Mouse (Mus musculus): ENCODE data around the gene Prodh2.

Gene Prodh2

DNA sequence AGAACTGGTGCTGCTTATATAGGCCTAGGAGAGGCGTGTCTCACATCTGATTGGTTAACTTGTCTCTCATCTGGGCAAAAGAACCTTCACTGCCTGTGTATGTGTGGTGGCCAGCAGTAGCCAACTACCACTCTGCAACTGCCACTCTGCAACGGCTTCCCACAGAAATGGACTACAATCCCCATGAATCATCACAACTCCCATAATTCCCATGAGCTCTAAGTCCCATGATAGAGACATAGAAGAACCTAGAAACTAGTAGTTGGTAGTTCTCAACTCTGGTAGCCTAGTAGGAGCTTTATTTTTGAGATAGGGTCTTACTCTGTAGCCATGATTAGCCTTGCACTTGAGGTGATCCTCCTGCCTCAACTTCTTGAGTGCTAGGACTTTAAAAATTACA, 56.5 kb downstream of the Prodh2 start:
- in situ Hi-C loops (cut with MboI) = no loop called here

DNA sequence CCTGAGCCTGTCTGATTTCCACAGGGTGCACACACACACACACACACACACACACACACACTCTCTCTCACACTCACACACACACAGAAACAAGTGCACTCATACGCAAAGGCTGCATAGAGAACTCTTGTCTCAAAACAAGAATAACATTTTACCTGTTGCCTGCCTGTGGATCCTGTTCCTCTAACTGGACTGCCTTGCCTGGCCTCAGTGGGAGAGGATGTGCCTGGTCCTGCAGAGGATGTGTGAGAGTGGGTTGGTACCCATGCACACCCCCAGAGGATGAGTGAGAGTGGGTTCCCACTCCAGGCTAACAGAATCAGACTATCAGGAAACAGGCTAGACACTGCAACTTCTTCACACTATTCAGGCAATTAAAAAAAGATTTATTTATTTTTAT, 57.2 kb downstream of the Prodh2 start:
- in situ Hi-C loops (cut with MboI) = no loop called here

- in situ Hi-C loops (cut with MboI) = no loop called here
Measured at GRCm38 (mm10) chr7:30551445-30552101, 58.2 kb downstream of the Prodh2 start.

GRCm38 (mm10) chr7:30552102-30553020, 58.9 kb downstream of the Prodh2 start, which contains the start of the genes Hspb6 and Proser3:
Gene Hspb6, plus strand, starts transcription at chr7:30552178.
Gene Proser3, minus strand, starts transcription at chr7:30552299.
- in situ Hi-C loops (cut with MboI) = no loop called here

GRCm38 (mm10) chr7:30553021-30553589, 59.7 kb downstream of the Prodh2 start:
- in situ Hi-C loops (cut with MboI) = no loop called here

DNA sequence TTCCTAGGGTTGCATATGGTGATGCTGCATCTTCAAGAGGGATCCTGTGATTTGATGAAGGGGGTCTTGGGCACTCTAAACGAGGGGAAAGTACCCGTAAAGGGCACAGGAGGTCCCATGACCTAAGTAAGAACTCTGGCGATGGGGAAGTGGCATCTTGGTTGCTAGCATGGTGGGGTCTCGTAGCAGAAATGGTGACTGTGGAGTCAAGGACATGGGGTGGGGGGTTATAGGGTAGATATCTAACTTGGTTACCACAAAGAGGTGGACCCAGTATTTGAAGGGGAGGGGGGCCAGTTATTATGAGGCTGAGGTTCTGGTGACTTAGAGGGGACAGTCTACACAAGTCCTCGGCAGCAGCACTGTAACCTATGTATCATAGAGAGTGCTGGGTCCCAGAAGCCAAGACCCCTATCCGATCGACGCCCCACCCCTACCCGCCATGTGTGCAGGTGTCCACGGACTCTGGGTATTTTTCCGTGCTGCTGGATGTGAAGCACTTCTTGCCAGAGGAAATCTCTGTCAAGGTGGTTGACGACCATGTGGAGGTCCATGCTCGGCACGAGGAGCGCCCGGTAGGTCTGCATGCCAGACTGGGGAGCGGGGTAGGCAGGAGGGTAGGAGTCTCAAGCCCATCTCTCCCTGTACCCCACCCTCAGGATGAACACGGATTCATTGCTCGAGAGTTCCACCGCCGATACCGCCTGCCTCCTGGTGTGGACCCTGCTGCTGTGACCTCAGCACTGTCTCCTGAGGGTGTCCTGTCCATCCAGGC, 60.6 kb downstream of the Prodh2 start:
- in situ Hi-C loops (cut with MboI) = no loop called here

- in situ Hi-C loops (cut with MboI) = no loop called here
Measured at GRCm38 (mm10) chr7:30556894-30557536, 63.6 kb downstream of the Prodh2 start.

GRCm38 (mm10) chr7:30557901-30558514, 64.6 kb downstream of the Prodh2 start:
- in situ Hi-C loops (cut with MboI) = no loop called here

GRCm38 (mm10) chr7:30558656-30559442, 65.4 kb downstream of the Prodh2 start:
- in situ Hi-C loops (cut with MboI) = no loop called here

DNA sequence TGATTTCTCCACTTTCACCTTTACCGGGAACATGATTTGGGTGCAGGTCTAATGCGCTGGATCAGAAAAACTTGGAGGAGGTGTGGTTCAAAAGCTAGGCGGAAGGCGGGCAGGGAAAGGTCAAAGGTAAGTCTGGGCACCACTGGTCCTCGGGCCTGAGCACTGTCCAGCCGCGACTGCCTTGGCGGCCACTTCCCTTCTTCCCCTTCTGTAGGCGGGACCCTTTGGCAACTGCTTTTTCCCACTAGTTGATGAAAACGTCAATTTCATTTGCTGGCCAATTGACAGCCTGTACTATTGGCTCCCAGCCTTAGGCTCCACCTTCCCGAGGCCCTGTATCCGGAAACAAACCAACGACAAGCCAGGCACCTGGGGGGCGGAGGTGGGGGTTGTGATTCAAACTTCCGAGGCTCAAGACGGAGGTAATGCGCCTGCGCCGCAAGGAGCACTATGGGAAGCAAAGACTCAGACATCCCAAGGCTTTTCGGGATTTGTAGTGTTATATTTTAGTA, 66.1 kb downstream of the Prodh2 start, which contains the start of gene Lin37:
Lin37 (minus strand) TSS at position 396 of the 512 bp plus-strand sequence.
- in situ Hi-C loops (cut with MboI) = no loop called here

DNA sequence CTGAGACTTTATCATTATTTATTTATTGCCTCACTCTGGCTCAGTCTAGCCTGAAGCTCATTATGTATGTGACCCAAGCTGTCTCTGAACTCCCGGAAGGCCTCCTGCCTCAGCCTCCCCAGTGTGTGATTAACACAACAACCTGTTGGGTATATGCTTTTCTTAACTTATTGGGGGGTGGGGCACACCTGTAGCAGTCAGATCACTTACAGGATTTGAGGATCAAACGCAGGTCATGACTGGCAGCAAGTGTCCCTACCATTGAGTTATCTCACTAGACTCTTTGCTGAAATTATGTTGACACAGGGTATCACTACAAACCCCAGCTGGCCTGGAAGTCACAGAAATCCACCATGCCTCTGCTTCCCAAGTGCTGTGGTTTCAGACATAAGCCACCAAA, 66.9 kb downstream of the Prodh2 start:
- in situ Hi-C loops (cut with MboI) = no loop called here

GRCm38 (mm10) chr7:30562526-30563116, 69.2 kb downstream of the Prodh2 start:
- in situ Hi-C loops (cut with MboI) = no loop called here

Data from mature B cell (primary cell).